Mouse (Mus musculus): Measurements from ENCODE around the gene Tanc1. TPM values are rescaled to one million over a fixed set of nuclear protein-coding genes. Genes with fewer than 3 reads are reported as not detected.
A peak's percentile ranks its signal among the peaks of the same experiment; 100 is the strongest.

The Tanc1 gene
- total RNA-seq, 2 experiments from 2014 or later, result 17.7 to 27.5 TPM

DNA sequence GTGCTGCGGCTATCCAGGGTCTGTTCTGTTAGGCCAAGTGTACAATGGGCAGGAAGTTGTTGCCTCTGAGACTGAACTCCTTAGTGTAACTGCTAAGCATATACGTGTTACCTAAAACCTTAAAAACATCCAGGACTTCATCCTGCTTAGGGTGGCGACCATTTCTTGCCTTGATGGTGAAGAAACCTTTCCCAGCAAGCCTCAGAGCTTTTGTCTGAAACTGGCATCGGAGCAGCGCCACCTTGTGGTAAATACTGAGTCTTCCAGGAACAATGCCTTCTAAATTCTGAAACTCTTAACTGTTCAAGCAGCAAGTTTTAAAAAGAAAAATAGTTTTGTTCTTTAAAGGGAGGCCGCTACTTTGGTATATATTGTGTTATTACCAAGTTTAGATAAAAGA, 133.6 kb downstream of the Tanc1 start:
- intact Hi-C loops (cut with DNase I), result loop anchor here (2.0 to 5.0 kb wide), 2 partner anchors 133 to 205 kb away; partner anchors contain the start of gene Tanc1
- DNase-seq (ENCODE audit: low spot score in 2 of 2), result peak; percentile 24 to 48

DNA sequence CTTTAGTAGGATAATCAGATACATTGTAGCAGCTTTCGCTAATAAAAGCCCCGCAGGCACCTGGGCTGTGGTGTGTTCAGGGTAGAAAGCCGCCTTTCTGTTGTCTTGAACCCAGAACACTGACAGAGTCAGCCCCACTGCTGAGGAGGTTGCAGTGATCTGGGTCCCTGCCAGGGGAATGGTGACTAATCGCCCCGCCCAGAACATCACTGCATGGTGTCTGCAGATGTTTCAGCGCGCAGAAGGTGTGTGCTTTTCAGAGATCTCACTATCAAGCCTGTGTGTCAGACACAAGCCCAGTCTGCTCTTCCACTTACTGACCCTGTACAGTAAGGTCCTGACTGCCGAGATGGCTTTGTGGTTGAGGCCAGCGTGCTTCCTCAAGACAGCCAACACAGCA, 134.2 kb downstream of the Tanc1 start:
- intact Hi-C loops (cut with DNase I), result loop anchor here (5.0 kb wide), 1 partner anchor 134 kb away; the partner anchor contains the start of gene Tanc1

DNA sequence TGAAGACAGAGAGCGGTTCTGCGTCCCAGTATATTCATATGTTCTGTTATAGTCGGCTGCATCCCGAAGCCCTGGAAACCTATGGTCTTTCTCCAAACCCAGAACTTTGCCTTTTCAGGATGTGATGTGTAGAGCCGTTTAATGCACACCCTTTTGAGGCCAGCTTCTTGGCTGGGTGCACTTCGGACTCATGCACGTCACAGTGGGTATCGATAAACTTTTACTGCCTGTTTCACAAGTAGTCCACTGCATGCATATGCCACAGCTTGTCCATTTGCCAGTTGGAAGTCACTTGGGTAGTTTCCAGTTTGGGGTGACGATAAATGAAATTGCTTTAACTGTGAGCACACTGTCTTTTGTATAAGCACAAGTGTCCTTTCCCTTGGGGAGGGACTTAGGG, 135.9 kb downstream of the Tanc1 start:
- intact Hi-C loops (cut with DNase I), result loop anchor here (5.0 kb wide), 1 partner anchor 135 kb away; the partner anchor contains the start of gene Tanc1
- no peak for DNase-seq (ENCODE audit: low spot score in 2 of 2)

More for the DNA sequence above, 134.2 kb downstream of the Tanc1 start:
- no peak for DNase-seq (ENCODE audit: low spot score in 2 of 2)

DNA sequence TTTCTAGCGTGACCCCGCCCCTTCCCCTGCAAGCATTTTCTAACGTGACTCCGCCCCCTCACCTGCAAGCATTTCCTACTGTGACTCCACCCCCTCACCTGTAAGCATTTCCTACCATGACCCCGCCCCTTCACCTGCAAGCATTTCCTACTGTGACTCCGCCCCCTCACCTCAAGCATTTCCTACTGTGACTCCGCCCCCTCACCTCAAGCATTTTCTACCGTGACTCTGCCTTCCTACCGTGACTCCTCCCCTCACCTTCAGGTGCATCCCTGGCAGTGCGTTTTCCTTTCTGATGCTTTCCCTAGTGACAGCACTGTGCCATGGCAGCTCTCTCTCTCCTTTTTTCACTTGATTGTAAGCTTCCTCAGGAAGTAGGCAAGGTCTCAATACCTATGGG, 137.5 kb downstream of the Tanc1 start:
- intact Hi-C loops (cut with DNase I), result loop anchor here (5.0 kb wide), 1 partner anchor 137 kb away; the partner anchor contains the start of gene Tanc1

DNA sequence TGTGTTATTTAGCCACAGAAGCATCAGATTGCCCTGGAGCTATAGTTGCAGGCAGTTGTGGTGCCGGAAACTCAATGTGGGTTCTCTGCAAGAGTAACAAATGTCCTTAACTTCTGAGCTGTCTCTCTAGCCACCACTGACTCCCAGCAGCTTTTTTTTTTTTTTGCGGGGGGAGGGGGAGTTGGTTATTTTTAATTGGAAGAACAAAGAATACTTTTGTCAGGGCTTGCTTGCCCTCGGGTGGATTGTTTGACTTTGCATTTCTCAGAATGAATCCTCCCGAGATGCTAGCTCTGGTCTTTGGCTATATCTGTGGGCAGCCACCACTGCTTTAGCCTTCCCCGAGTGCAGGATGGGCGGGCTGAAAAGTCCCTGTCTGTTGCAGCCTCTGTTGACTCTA, 139.3 kb downstream of the Tanc1 start:
- intact Hi-C loops (cut with DNase I), result no loop called here

More for the DNA sequence above, 137.5 kb downstream of the Tanc1 start:
- DNase-seq (ENCODE audit: low spot score in 2 of 2), result no peak

DNA sequence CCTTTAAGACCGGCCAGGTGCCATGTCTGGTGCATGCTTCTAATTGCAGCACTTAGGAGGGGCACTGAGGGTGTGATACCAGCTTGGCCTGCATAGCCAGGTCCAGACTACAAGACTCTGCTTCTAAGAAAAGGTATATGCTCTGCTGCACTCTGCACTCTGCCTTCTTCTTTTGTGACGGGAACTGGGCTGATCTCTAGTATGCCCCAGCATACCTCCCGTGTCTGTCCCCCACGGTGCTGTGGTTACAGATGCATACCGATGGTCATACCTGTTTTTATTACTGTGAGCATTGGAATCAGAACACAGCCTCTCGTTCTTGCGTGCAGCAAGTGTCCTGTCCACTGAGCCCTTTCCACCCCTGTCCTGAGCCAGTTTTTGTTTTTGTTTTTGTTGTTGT, 140.3 kb downstream of the Tanc1 start:
- no peak for DNase-seq (ENCODE audit: low spot score in 2 of 2)
- intact Hi-C loops (cut with DNase I), result no loop called here

More for the DNA sequence above, 139.3 kb downstream of the Tanc1 start:
- no peak for DNase-seq (ENCODE audit: low spot score in 2 of 2)

DNA sequence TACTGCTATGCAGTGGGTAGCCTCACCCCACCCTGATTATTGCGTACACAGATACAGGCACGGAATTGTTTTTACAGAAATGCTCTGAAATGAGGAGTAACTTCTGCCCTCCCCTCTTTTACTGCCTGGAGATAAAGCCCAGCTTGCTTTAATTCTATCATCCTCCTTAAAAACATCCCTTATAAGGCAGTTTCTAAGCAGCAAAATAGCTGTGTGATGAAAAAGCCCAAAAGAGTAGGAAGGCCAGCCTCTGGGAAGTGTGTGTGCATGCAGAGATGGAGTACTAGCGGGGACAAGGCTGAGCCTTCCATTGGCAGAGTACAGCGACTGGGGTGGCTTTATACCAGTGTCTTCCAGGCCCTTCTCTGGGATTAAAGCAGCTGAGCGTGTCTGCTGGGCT, 140.9 kb downstream of the Tanc1 start:
- DNase-seq (ENCODE audit: low spot score in 2 of 2), result no peak
- intact Hi-C loops (cut with DNase I), result no loop called here

DNA sequence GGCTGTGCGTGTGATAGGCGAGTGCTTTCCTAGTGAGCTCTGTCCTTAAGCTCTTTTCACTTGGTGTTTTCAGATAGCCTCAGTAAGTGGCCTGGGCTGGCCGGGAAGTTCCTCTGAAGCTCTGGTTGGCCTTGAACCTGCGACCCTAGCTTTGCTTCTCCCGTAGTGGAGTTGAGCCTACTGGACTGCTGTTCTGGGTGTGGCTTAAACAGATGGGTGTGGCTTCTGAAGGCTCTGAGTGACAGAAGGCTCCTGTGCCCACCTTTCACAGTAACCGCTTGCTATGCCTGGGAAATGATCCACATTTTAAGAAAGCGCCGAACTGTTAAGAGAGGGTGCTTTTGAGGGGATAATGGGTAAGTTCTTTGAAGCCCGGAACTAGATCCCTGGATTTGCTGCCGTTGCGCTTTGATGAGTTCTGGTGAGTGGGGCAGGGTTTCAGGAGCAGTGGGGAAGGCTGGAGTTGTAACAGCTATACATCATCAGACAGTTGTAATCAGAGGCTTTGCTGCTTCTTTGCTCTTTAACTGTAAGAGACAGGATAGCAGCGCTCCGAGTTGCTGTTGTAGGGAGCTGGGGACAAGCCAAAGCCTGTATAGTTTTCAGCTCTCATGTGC, 144.4 kb downstream of the Tanc1 start:
- no peak for DNase-seq (ENCODE audit: low spot score in 2 of 2)
- intact Hi-C loops (cut with DNase I), result no loop called here

DNA sequence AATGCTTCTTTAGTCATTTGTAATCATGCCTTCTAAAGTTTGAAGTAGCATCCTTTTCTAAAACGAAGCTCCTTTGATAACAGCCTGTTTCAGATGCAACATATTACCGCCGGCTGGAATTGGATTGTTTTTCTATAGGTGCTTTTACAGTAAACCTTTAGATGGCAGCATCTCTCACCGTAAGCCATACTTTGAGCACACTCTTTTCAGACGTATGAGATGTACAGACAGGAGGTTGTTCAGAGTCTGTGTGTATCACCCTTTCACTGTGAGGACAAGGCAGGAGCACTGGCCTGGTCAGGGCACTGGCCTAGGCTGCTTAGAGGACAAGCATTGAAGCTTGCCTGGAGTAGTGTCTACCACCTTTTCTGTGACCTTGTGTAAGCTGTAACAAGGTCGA, 145.2 kb downstream of the Tanc1 start:
- intact Hi-C loops (cut with DNase I), result no loop called here

DNA sequence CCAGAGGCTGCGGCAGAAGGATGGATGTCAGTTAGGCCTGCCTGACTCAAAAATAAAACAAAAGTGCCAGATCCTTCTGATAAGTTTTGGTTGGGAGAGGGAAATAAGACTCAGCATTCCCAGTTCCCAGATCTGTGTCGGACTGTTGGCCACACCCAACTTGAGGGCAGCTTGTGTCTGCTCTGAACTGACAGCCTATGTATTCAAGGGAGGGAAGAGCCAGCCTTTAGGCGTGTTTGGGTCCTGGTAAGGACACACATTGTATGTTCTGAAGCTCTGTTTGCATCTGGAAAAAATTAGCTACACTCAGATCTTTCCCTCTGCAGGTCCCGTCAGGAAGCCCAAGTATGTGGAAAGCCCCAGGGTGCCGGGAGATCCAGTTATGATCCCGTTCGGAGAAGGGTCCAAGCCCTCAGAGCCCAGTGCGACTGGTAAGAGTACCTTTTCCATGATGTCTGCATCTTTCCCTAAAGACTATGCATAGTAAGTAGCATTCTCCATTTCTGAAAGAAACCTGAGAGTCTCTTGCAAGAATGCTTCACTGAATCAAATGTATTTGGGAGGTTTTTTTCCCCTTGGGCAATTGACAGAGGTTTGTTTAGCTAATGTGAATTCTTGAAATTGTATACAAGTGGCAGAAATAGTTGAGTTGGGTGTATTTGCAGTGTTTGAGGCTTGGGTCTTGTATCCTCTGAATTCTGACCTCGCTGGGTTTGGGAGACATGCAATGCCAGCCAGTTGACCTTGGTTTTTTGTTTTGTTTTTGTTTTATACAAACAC, 146.5 kb downstream of the Tanc1 start:
- DNase-seq (ENCODE audit: low spot score in 2 of 2), result no peak
- intact Hi-C loops (cut with DNase I), result no loop called here

More for the DNA sequence above, 145.2 kb downstream of the Tanc1 start:
- no peak for DNase-seq (ENCODE audit: low spot score in 2 of 2)

DNA sequence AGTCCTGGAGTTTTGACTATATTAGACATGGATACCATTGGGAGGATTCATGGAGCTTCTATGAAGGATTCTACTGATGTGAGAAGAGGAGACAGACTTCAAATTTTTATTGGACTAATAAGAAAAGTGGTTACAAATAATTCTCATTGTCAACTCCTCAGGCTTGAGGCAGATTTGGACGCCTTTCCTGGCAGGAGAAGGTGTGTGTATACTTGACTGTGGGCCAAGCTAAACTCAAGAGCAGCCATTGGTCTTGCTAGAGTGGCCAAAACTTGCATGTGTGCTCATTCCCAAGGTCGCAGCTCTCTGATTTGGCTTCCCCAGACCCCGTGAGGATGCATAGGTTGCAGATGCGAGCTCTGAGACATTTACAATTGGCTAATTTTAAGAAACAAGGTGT, 148.9 kb downstream of the Tanc1 start:
- intact Hi-C loops (cut with DNase I), result no loop called here
- no peak for DNase-seq (ENCODE audit: low spot score in 2 of 2)

DNA sequence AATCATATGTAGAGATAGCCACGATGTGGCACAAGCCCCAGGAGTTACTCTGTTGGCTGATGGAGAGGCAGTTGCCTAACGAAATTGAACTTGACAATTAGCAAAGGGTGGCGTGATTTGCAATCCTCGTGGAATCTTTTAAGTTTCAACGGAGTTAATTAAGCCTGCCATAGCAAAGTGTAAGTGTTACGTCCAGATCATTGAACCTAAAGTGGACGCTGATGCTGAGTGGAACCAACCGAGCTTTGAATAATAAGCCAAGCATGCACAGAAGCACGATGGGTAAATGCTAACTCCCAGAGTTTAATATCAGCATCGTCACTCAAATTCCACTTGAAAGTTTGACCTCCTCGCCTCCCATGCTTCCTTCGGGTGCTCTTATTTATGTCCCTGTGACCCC, 149.3 kb downstream of the Tanc1 start:
- intact Hi-C loops (cut with DNase I), result no loop called here
- DNase-seq (ENCODE audit: low spot score in 2 of 2), result no peak

DNA sequence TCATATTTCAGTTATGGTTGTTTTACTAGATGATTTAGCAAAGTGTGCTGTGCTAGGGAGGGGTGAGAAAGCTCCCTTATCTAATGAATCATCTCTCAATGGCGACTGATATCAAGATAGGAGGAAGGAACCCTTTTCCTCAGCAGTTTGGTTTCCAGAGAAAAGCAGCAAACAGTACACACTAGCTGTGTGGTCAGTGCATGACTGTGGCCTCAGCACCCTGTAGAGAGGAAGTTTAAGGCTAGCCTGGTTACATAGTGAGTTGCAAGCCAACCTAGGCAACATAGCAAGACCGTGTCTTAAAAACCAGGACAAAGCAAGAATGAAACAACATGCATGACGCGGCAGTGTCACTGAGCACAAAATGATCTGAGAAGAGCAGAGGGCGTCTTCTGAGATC, 150.4 kb downstream of the Tanc1 start:
- intact Hi-C loops (cut with DNase I), result no loop called here

DNA sequence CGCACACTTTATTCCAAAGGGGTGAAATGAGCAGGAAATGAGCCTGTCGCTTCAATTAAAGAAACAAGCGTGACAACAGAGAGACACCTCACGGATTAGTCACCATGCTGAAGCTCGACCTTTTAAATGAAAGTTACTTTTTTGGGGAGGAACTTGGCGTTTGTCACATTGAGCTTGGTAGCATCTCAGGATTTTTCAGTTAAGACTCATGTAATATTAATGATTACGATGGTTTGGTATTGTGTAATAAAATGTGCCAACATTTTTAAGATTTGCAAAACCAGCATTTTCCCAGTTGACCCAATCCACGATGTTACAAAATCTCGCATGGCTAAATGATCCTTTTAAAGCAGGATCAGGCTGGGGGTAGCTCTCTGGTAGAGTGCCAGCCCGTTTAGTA, 153.8 kb downstream of the Tanc1 start:
- intact Hi-C loops (cut with DNase I), result no loop called here
- DNase-seq (ENCODE audit: low spot score in 2 of 2), result no peak

More for the DNA sequence above, 150.4 kb downstream of the Tanc1 start:
- DNase-seq (ENCODE audit: low spot score in 2 of 2), result no peak

DNA sequence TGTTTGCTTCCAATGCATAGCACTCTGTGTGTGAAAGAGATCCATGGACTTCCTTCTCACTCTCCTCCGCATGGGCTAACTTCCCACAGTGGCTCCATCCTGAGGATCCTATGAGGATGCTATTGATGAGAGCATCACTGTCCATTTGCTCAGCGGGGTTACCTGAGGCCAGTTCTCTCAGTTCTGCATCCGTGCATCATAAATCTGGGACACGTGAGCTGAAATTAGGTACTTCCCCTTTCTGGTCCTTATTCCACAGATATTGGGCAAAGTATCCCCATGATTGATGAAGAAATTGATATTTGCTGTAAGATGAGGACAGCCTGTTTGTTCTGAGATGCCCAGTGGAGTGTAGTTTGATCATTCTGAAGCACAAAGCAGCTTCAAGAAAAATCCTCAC, 156.1 kb downstream of the Tanc1 start:
- intact Hi-C loops (cut with DNase I), result no loop called here
- DNase-seq (ENCODE audit: low spot score in 2 of 2), result no peak

DNA sequence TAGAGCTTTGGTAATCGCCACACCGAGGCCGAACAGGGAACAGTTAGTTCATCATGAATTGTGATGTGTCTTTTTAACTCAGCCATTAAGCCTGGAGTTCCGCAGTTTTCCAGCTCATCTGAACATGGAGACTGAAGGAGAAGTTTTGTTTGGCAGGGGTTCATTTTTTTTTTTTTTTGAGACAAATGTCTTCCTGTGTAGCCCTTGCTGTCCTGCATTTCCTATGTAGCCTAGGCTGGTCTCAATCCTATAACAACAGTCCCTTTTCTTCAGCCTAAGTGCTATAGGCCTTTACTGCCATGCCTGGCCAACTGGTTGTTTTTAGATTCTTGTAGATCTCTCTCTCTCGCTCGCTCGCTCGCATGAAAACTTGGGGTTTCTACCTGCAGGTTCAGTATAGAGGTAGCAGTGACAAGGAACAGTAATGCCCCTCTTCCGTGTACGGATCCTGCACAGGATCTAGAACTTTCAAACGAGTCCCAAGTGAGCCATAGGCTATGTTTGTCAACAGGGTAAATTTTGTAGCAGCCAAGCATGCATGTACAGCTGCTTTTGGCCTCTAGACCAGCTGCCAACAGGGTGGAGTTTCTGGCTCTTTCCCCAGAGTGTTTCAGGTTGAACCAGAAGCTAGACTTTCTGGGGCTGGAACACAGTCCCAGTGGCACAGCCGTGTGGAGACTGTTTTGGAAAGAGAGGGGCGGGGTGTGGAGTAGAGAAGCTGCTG, 157.0 kb downstream of the Tanc1 start:
- DNase-seq (ENCODE audit: low spot score in 2 of 2), result no peak
- intact Hi-C loops (cut with DNase I), result no loop called here

DNA sequence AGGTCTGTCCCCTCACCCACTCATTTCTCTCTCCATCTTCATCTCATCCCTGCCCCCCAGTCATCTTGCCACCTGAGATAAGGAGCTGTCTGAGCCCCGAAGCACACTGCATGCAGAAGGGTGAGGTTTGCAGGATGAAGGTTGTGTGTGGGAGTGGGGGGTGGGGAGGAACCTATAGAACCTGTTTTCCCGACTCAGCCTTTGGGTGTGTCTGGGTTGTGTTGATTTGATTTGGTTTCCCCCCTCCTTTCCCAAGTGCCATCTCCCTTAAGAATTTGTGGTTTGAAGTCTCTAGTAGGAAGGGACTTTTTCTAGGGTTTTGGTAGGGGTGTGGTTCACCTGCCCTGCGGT, 157.5 kb downstream of the Tanc1 start:
- intact Hi-C loops (cut with DNase I), result no loop called here

DNA sequence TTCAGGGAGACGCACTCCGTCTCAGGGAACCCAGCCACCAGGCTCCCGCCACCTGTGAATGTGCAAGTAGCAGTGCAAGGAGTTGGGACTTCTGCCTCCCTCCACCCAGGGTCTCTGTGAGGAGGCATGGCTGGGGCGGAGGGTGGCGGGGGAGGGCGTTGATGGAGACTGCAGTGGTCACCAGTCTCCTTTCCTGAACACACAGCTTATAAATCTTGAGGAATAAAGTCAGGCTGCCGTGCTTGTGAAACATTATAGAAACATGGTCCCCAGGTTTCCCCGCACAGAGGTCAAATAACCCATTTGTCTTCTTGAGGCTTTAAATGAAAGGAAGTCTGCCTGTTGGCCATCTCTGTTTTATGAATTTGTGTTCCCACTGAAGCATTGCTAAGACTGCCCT, 159.9 kb downstream of the Tanc1 start:
- DNase-seq (ENCODE audit: low spot score in 2 of 2), result no peak
- intact Hi-C loops (cut with DNase I), result no loop called here

More for the DNA sequence above, 157.5 kb downstream of the Tanc1 start:
- DNase-seq (ENCODE audit: low spot score in 2 of 2), result no peak

DNA sequence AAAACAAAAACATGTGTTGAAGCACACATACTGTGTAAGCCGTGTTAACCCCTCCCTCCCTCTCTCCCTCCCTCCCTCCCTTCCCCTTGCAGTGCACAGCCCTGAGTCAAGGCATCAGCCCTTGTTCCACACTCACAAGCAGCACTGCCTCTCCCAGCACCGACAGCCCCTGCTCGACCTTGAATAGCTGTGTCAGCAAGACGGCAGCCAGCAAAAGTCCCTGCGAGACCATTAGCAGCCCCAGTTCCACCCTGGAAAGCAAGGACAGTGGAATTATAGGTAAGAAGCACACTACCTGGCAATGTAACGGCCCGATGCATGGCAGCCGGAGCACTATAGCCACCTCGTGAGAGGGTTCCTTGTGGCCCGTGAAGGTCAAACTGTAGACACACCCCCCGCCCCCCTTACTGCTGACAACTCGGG, 160.4 kb downstream of the Tanc1 start:
- intact Hi-C loops (cut with DNase I), result no loop called here
- no peak for DNase-seq (ENCODE audit: low spot score in 2 of 2)

DNA sequence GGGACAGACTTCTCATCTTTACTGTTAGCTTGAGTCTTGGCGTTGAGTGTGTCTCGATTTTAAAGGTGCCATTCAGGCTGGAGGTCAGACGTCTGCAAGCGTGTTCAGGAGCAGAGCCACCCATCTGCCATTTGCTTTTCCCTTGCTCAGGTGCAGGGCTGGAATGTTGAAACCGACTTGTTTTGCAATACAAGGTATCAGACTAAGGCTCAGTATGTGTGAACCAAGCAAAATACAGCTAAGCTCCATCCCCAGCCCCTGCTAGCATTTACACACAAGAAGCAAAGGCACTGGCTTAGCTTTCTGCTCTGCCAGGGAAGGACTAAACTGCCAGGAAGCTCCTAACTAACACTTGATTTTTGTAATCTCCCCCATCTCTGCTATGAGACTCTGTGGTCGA, 162.5 kb downstream of the Tanc1 start:
- no peak for DNase-seq (ENCODE audit: low spot score in 2 of 2)
- intact Hi-C loops (cut with DNase I), result no loop called here
